Mouse (Mus musculus): ENCODE measurements around the gene Tmem37. TPM values are rescaled to one million over a fixed set of nuclear protein-coding genes. Genes with fewer than 3 reads are reported as not detected.

Gene Tmem37
- polyA plus RNA-seq, 1 experiment, result 3.9 TPM

DNA sequence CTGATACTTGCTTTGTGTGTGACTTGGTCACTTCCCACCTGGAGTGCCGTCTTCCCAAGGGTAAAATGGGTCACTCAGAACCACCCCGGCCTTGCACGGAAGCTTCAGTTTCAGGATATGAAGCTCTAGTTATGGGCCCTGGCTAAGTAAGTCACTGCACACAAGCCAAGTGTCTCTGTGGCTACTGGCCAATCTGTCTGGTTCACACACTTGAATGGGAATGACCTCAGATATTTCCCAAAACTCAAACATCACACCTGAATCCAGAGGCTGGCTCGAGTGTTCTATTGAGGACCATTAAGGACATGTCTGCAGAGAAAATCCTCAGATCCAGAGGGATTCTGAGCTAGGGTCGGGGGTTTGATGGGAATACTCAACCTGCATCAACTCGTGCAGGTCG lies 11.6 kb downstream of the Tmem37 start:
- no peak for DNase-seq (ENCODE audit: extremely low spot score in 1 of 2, low spot score in 1 of 2)

DNA sequence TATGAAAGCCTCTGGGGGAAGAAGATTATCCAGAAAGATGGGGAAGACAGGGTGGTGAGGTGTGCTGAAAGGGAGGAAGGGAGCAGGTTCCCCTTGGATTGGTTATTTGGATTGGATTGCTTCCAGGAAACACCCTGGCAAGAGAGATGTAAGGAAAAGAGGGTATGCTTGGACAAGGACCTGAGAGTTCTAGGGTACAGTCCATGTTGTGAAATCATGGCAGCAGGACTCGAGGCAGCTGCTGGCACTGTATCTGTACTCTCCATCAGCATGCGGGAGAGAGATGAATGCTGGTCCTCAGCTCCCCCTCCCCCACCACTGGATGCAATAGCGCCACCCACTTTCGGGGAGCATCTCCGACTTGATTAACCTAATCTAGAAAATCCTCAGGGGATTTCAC lies 13.2 kb downstream of the Tmem37 start:
- DNase-seq (ENCODE audit: extremely low spot score in 1 of 2, low spot score in 1 of 2), result no peak

GRCm38 (mm10) chr1:120057674-120058430 lies 16.0 kb downstream of the Tmem37 start:
- DNase-seq (ENCODE audit: extremely low spot score in 1 of 2, low spot score in 1 of 2), result no peak

- DNase-seq (ENCODE audit: extremely low spot score in 1 of 2, low spot score in 1 of 2), result peak in 1 of 2 experiments; percentile 50
Measured at GRCm38 (mm10) chr1:120057044-120057443, 16.8 kb downstream of the Tmem37 start.

- no peak for DNase-seq (ENCODE audit: extremely low spot score in 1 of 2, low spot score in 1 of 2)
Measured at GRCm38 (mm10) chr1:120056236-120056635, 17.6 kb downstream of the Tmem37 start.

DNA sequence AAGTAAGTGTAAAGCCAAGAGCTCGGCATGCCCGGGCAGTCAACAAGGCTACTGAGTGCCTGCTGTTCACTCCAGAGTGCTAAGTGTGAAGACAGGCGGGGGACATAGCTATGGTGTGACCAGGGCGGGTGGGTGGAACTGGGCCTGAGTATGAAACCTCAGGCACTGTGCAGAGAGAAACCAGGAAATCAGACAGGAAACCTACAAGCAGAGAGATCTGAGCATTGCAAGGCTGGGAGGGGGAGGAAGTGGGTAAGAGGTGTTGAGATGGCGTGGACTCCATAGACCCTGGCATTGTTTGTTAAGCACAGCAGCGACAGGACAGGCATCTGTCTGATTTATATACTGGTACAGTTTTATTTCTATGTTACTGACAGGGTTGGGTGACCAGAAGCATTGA lies 18.4 kb downstream of the Tmem37 start:
- DNase-seq (ENCODE audit: extremely low spot score in 1 of 2, low spot score in 1 of 2), result no peak

GRCm38 (mm10) chr1:120054997-120055396 lies 18.9 kb downstream of the Tmem37 start:
- DNase-seq (ENCODE audit: extremely low spot score in 1 of 2, low spot score in 1 of 2), result peak in 1 of 2 experiments; percentile 29

- DNase-seq (ENCODE audit: extremely low spot score in 1 of 2, low spot score in 1 of 2), result no peak
Measured at GRCm38 (mm10) chr1:120051070-120051469, 22.8 kb downstream of the Tmem37 start.

GRCm38 (mm10) chr1:120047325-120047724 lies 26.5 kb downstream of the Tmem37 start:
- no peak for DNase-seq (ENCODE audit: extremely low spot score in 1 of 2, low spot score in 1 of 2)

GRCm38 (mm10) chr1:120044584-120044983 lies 29.3 kb downstream of the Tmem37 start:
- no peak for DNase-seq (ENCODE audit: extremely low spot score in 1 of 2, low spot score in 1 of 2)

- DNase-seq (ENCODE audit: extremely low spot score in 1 of 2, low spot score in 1 of 2), result no peak
Measured at GRCm38 (mm10) chr1:120042421-120042820, 31.5 kb downstream of the Tmem37 start.

DNA sequence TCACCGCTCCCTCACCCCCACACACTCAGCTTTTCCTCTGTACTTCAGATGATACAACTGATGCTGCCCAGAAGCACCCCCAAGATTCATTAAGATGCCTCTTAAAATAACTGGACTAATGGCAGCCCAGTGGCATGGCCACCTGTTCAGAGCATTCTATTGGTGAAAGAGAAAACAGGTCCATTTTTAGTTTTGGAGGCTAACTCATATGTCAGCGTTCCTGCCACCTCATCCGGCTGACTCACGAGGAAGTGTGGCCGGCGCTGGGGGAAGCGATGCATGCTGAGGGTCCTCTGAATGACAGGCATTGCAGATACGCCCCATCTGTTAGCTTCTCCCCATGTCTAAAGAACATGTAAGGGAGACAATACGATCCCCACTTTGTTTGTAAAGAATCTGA lies 35.3 kb downstream of the Tmem37 start:
- no peak for DNase-seq (ENCODE audit: extremely low spot score in 1 of 2, low spot score in 1 of 2)

- DNase-seq (ENCODE audit: extremely low spot score in 1 of 2, low spot score in 1 of 2), result peak in 1 of 2 experiments; percentile 25
Measured at GRCm38 (mm10) chr1:120037021-120037683, 36.7 kb downstream of the Tmem37 start.

DNA sequence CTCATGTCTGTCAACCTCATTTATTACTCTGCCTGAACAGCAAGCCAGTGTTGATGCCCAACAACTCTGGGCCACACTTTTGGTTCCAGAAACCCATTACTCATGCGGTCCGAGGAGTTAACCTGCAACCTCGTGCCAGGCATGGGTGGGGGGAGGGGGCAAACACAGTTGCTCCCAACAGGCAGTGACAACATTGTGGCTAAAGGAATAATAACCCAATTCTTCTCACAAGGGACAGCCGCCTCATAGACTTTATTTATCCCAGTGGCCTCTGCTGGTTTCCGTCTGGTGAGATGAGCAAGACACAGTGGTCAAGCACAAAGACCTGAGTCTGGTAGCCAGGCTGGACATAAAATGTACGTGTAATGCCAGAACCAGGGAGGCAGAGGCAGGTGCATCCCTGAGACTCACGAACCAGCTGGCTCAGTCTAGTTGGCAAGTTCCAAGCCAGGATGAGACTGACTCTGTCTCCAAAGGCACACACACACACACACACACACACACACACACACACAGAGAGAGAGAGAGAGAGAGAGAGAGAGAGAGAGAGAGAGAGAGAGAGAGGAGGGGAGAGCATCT lies 38.3 kb downstream of the Tmem37 start:
- DNase-seq (ENCODE audit: extremely low spot score in 1 of 2, low spot score in 1 of 2), result no peak

- DNase-seq (ENCODE audit: extremely low spot score in 1 of 2, low spot score in 1 of 2), result no peak
Measured at GRCm38 (mm10) chr1:120034793-120035192, 39.1 kb downstream of the Tmem37 start.

GRCm38 (mm10) chr1:120033469-120033854 lies 40.4 kb downstream of the Tmem37 start:
- no peak for DNase-seq (ENCODE audit: extremely low spot score in 1 of 2, low spot score in 1 of 2)

- DNase-seq (ENCODE audit: extremely low spot score in 1 of 2, low spot score in 1 of 2), result peak; percentile 33 to 79
Measured at GRCm38 (mm10) chr1:120032804-120033468, 40.9 kb downstream of the Tmem37 start.

GRCm38 (mm10) chr1:120030474-120030873 lies 43.4 kb downstream of the Tmem37 start:
- DNase-seq (ENCODE audit: extremely low spot score in 1 of 2, low spot score in 1 of 2), result no peak

DNA sequence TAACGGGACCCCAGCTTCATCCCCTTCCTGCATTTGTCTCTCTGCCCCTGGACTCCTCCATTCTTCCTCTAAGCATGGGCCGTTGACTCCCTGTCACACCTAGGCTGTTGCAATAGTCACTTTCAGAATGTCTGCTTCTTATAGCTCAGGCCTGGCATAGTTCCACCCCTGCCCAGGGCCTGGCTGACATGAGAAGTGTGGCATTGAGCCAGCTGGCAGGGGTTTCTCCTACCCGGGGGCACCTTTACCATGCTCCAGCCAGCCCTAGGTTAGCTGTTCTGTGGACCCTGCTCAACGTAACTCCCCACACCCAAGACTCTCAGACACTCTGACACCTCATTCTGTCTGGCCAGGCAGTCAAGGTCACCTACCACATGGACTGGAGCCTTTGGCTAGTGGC lies 46.2 kb downstream of the Tmem37 start:
- no peak for DNase-seq (ENCODE audit: extremely low spot score in 1 of 2, low spot score in 1 of 2)

GRCm38 (mm10) chr1:120025050-120025439 lies 48.8 kb downstream of the Tmem37 start:
- DNase-seq (ENCODE audit: extremely low spot score in 1 of 2, low spot score in 1 of 2), result no peak

- no peak for DNase-seq (ENCODE audit: extremely low spot score in 1 of 2, low spot score in 1 of 2)
Measured at GRCm38 (mm10) chr1:120024331-120025049, 49.4 kb downstream of the Tmem37 start.
